ENCODE assay signal across 9 mouse cellular contexts in the genomic region with DNA sequence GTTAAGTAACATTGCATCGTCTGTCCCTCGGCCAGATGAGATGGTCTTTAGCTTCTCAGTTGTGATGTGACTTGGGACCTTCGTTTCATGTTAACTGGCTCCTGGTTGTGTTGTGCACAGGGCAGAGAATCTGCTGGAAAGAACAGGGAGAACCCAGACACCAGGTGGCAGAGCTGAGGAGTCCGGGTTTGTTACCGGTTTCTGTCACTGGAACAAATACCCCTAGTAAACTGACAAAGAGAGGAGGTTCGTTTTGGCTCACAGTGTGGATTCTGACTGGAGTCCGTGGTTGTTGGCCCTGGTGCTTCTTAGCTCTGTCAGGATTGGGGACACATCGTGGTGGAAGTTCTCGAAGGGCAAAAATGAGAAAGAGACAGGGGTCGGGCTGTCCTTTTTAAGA. TPM values are rescaled to one million over a fixed set of nuclear protein-coding genes. Genes with fewer than 3 reads are reported as not detected.
DNase-seq lines count a peak whose midpoint lies in the region; ATAC-seq lines count a peak whose summit lies in the region.
"Had no signal": no experiment of that assay in that cellular context is flagged by ENCODE, and none has a peak within 500 bp of the region (broad histone marks: within the 10 kb centered on the region; RNA-seq: fewer than 3 reads in every experiment).

No protein-coding gene starts in this region.

- no peak overlapping the region for H3K9ac ChIP-seq in hindbrain, embryonic 16.5 days (ENCODE audit: low read depth, low read length)

- H3K9me3 ChIP-seq in hindbrain, embryonic 16.5 days (ENCODE audit: control insufficient read depth, low read length) = no peaks in the 10 kb centered on the region

- peak; percentile 35 for DNase-seq in gastrocnemius, adult 18-20 months (ENCODE audit: low spot score)
- DNase-seq in gastrocnemius, adult 8-10 months (ENCODE audit: low spot score in 2 of 2) = no peak
- peak; percentile 23 for DNase-seq in 416B (ENCODE audit: low read depth)
- DNase-seq in gastrocnemius, postnatal 14 days = peak; percentile 44
- DNase-seq in layer of hippocampus, postnatal 14 days (ENCODE audit: low spot score in 2 of 2) = peak; percentile 26 to 49
- DNase-seq in thymus, postnatal 0 days (ENCODE audit: low spot score) = peak; percentile 46

- peaks cover 13% of the 10 kb centered on the region for H3K4me1 ChIP-seq in hindbrain, embryonic 16.5 days (ENCODE audit: control insufficient read depth, insufficient read depth, low read depth, low read length)

- 56% methylated on average over 10 of the region's 10 CpGs for WGBS in hindbrain, embryonic 16.5 days

- intact Hi-C loops in gastrocnemius, postnatal 14 days (cut with DNase I; ENCODE audit: low total_unique reads) = no loop called here

- H3K4me3 ChIP-seq in hindbrain, embryonic 16.5 days (ENCODE audit: low read length) = no peak overlapping the region

- no peaks in the 10 kb centered on the region for H3K36me3 ChIP-seq in hindbrain, embryonic 16.5 days (ENCODE audit: control insufficient read depth, insufficient read depth, low read length)

- no peak overlapping the region for H3K4me2 ChIP-seq in hindbrain, embryonic 16.5 days (ENCODE audit: low read length)

- no peak for ATAC-seq in hindbrain, embryonic 16.5 days
- no peak for ATAC-seq in erythroid progenitor cell, adult 5-6 weeks (replicated peaks; ENCODE audit: low FRiP score, poor library complexity, severe bottlenecking)

- no peak overlapping the region for H3K27ac ChIP-seq in hindbrain, embryonic 16.5 days (ENCODE audit: low read depth, low read length)
- H3K27ac ChIP-seq: macrophage had no signal

- peaks cover 9% of the 10 kb centered on the region for H3K27me3 ChIP-seq in hindbrain, embryonic 16.5 days (replicated peaks; ENCODE audit: control insufficient read depth, insufficient read depth, low read length)

RNA-seq across cellular contexts. Expression of a gene that starts 3.6 kb away (rescaled TPM):
- 1 to 10 TPM; 3.3 to 5.2 TPM for total RNA-seq in gastrocnemius, adult 18-20 months (2021)
- 1 to 10 TPM; 2.8 to 6.1 (median 4.4) TPM for total RNA-seq in gastrocnemius, adult 8-10 months (2022)
- total RNA-seq in gastrocnemius, postnatal 14 days (2021) = 10 to 100 TPM; 12.3 to 17.7 TPM
- 10 to 100 TPM in 1 of 2 experiments, 1 to 10 TPM in 1; 6.1 to 11.2 TPM for total RNA-seq in layer of hippocampus, postnatal 14 days (2021)
- polyA plus RNA-seq in thymus, postnatal 0 days (2015; fragmentation: Nextera tagmentation; extraction: Ambion mirVana) = 1.9 and 3.3 TPM in 2 replicates
- 0.74 and 0.91 TPM in 2 replicates for polyA plus RNA-seq in hindbrain, embryonic 16.5 days (2015; fragmentation: Nextera tagmentation; extraction: Ambion mirVana)
- total RNA-seq in erythroid progenitor cell, adult 5-6 weeks (2015; ENCODE audit: low replicate concordance) = 2.9 and 3.6 TPM in 2 replicates
- total RNA-seq in erythroid progenitor cell, adult 5-6 weeks (2017; ENCODE audit: low replicate concordance) = 1.6 and 2.8 TPM in 2 replicates

Comparison
In these comparisons a context has a peak if more than half of its experiments do, and no peak if none do; other contexts are left out.
1. DNase-seq: peak in gastrocnemius, adult 18-20 months (single experiment), 416B (single experiment), gastrocnemius, postnatal 14 days (single experiment), layer of hippocampus, postnatal 14 days (2 of 2) and thymus, postnatal 0 days (single experiment); none in gastrocnemius, adult 8-10 months (0 of 2).